Mouse (Mus musculus) skeletal muscle tissue, postnatal 0 days (tissue): ENCODE results near the gene Mrpl19. TPM values are rescaled to one million over a fixed set of nuclear protein-coding genes. Genes with fewer than 3 reads are reported as not detected.

ENCODE experiments used
- polyA plus RNA-seq: library from polyadenylated mRNA; unstranded; fragments of >200 nt; fragmentation: Nextera tagmentation; extraction: Ambion mirVana; gene quantifications from 2 replicates; pipeline ENCODE4 v1.2.1, GENCODE M21; 2015

Gene Mrpl19
- polyA plus RNA-seq: 31.6 and 34.6 TPM in 2 replicates

DNA sequence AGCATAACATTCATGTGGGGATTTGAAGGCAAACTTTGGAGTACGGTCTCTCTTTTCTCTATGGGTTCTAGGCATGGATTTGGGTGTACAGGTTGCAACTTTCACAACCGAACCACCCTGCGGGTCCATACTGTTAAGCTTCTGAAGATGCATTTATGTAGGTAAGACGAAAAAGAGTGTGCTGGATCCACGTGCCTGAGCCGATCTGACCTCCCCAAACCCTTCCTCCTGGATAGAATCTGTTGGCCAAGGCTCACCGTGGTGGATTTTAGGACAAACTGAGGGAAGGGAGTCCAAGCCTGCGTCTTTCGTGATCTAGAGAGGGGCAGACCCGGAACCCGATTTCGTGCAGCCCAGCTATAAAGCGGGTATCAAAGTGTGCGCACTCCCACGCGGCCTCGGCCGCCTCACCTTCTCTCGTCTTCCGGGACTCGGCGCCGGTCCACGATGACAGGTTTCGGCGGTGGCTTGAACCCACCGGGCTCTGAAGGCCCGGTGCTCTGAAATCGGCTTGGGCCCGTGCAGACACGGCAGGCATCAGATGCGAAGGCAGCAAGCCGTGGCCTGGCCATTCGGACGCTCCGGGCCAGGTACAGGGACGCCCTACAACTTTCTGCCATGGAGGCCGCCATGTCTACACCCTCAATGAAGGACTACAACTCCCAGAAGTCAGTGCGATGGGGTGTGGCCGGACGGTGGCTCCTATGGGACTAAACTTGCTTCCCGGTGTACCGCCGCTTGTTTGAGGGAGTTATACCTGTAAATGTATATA lies at the start of gene Mrpl19:
Gene Mrpl19, minus strand, starts transcription at position 663 of the 772 bp plus-strand sequence.

DNA sequence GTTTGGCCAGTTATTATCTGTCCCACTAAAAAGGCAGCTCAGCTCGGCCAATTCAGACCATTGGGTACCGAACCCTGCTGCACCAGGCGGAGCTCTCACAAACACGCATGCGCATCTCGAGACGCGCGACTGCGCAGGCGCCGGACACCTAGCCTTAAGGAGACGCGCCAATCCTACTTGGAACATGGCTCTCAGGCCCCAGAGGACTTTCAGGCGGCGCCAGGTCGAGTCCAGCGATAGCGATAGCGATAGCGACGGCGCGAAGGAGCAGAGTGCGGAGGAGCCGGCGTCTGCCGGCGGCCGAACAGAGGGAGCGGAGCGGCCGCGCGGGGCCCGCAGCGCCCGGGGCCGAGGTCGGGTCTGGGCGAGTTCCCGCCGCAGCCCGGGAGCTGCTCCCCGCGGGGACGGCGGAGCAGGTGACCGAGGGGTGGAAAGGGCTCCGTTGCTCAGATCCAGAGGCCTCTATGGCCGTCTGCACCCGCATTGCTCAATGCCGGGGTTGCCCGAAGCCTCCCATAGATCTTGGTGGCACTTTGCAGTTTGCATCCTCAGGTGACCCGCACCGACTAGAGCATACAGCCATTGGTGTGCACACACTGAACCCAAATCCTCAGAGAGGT lies 42.1 kb downstream of the Mrpl19 start, which contains the start of gene Gcfc2:
Gene Gcfc2, plus strand, starts transcription at position 147 of the 620 bp plus-strand sequence.

Other genes starting within 250 kb of the Mrpl19 start
- gene Gcfc2, start 42.3 kb downstream of the Mrpl19 start, polyA plus RNA-seq: 2.1 and 3.3 TPM in 2 replicates
- gene Eva1a, start 75.1 kb upstream of the Mrpl19 start, polyA plus RNA-seq: 3.1 and 3.5 TPM in 2 replicates